Mouse (Mus musculus): ENCODE measurements around the gene Havcr1. TPM values are rescaled to one million over a fixed set of nuclear protein-coding genes. Genes with fewer than 3 reads are reported as not detected.

Havcr1 gene
- polyA plus RNA-seq, 1 experiment = not detected

DNA sequence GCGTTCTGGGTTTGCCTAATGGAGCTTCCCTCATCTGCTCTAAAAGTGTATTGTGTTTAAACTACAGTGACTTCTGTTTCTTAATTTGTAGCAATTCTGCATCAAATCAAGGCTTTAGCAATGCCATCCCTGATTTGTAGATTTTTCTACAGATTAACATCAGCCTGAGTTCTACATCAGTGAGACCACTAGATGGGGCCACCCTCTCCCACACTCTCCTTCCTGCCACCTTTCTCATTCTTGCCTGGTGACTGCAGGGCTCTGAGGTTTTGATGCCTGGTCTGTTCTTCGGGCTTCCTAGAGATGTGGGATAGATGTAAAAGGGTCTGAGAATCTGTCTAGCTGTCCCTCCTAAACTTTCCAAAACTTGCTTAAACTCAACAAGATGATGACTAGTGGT, 44.9 kb downstream of the Havcr1 start:
- H3K9ac ChIP-seq (ENCODE audit: low read depth, poor library complexity, severe bottlenecking) = no peak overlapping the region
- no peak overlapping the region for H3K27ac ChIP-seq (ENCODE audit: insufficient read depth, low read length)

DNA sequence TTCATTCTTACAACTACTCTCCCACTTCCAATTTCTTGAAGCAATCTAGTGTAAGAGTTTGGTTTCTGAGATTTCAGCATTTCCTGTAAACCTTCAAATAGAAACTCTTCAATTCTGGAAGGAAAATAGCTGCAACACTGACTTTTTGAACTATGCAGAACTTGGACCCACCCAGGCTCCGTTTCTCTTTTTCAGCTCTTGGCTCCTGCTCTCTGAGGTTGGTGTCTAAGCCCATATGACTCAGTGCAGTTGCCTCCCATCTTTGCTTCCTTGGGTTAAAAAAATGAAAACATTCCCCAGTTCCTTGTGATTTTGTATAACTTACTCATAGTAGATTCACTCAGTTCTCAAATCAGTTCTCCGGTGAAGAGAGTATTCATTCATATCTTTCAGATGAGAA, 69.6 kb downstream of the Havcr1 start:
- H3K4me1 ChIP-seq (ENCODE audit: control insufficient read depth, insufficient read depth, low read length) = no peaks in the 10 kb centered on the region
- H3K9ac ChIP-seq (ENCODE audit: low read depth, poor library complexity, severe bottlenecking) = no peak overlapping the region
- H3K36me3 ChIP-seq (ENCODE audit: control insufficient read depth, insufficient read depth, low read length, poor library complexity, severe bottlenecking) = no peaks in the 10 kb centered on the region
- H3K9me3 ChIP-seq (replicated peaks; ENCODE audit: control insufficient read depth, insufficient read depth, low read length, poor library complexity, severe bottlenecking) = no peaks in the 10 kb centered on the region; the same call in 1 of the 2 replicates
- H3K27ac ChIP-seq (ENCODE audit: insufficient read depth, low read length) = no peak overlapping the region
- H3K4me3 ChIP-seq (ENCODE audit: low read depth, low read length) = no peak overlapping the region
- H3K27me3 ChIP-seq (ENCODE audit: control insufficient read depth, insufficient read depth, low read length, poor library complexity, severe bottlenecking) = no peaks in the 10 kb centered on the region
- TF ChIP-seq CTCF (IDR thresholded peaks at IDR 0.05; ENCODE audit: low read depth, low read length) (no peak), POLR2A (IDR thresholded peaks at IDR 0.05; ENCODE audit: insufficient read depth, low read length) (no peak), EP300 (IDR thresholded peaks at IDR 0.05; ENCODE audit: insufficient read depth, low read depth, low read length) (no peak)

More for the DNA sequence above, 44.9 kb downstream of the Havcr1 start:
- Histone ChIP-seq H3K27me3 (ENCODE audit: control insufficient read depth, insufficient read depth, low read length, poor library complexity, severe bottlenecking) (no peaks in the 10 kb centered on the region), H3K36me3 (ENCODE audit: control insufficient read depth, insufficient read depth, low read length, poor library complexity, severe bottlenecking) (no peaks in the 10 kb centered on the region), H3K9me3 (replicated peaks; ENCODE audit: control insufficient read depth, insufficient read depth, low read length, poor library complexity, severe bottlenecking) (no peaks in the 10 kb centered on the region), H3K4me1 (ENCODE audit: control insufficient read depth, insufficient read depth, low read length) (no peaks in the 10 kb centered on the region), H3K4me3 (ENCODE audit: low read depth, low read length) (no peak overlapping the region)
- TF ChIP-seq EP300 (IDR thresholded peaks at IDR 0.05; ENCODE audit: insufficient read depth, low read depth, low read length) (no peak), CTCF (IDR thresholded peaks at IDR 0.05; ENCODE audit: low read depth, low read length) (peak; percentile 19)

GRCm38 (mm10) chr11:46810511-46810910, 75.6 kb downstream of the Havcr1 start, which contains the start of gene Timd4:
Timd4 (plus strand) TSS chr11:46810800.
- Histone ChIP-seq H3K36me3 (ENCODE audit: control insufficient read depth, insufficient read depth, low read length, poor library complexity, severe bottlenecking) (no peaks in the 10 kb centered on the region), H3K9me3 (replicated peaks; ENCODE audit: control insufficient read depth, insufficient read depth, low read length, poor library complexity, severe bottlenecking) (no peaks in the 10 kb centered on the region), H3K9ac (ENCODE audit: low read depth, poor library complexity, severe bottlenecking) (no peak within 1 kb of the TSS), H3K4me1 (ENCODE audit: control insufficient read depth, insufficient read depth, low read length) (no peaks in the 10 kb centered on the region), H3K27ac (ENCODE audit: insufficient read depth, low read length) (no peak within 1 kb of the TSS), H3K4me3 (ENCODE audit: low read depth, low read length) (no peak within 1 kb of the TSS), H3K27me3 (ENCODE audit: control insufficient read depth, insufficient read depth, low read length, poor library complexity, severe bottlenecking) (no peaks in the 10 kb centered on the region)
- TF ChIP-seq POLR2A (IDR thresholded peaks at IDR 0.05; ENCODE audit: insufficient read depth, low read length) (no peak), EP300 (IDR thresholded peaks at IDR 0.05; ENCODE audit: insufficient read depth, low read depth, low read length) (no peak), CTCF (IDR thresholded peaks at IDR 0.05; ENCODE audit: low read depth, low read length) (no peak)

GRCm38 (mm10) chr11:46817692-46818091, 82.8 kb downstream of the Havcr1 start:
- no peak overlapping the region for H3K4me3 ChIP-seq (ENCODE audit: low read depth, low read length)
- H3K4me1 ChIP-seq (ENCODE audit: control insufficient read depth, insufficient read depth, low read length) = no peaks in the 10 kb centered on the region
- no peaks in the 10 kb centered on the region for H3K9me3 ChIP-seq (replicated peaks; ENCODE audit: control insufficient read depth, insufficient read depth, low read length, poor library complexity, severe bottlenecking)
- H3K27ac ChIP-seq (ENCODE audit: insufficient read depth, low read length) = no peak overlapping the region
- no peak overlapping the region for H3K9ac ChIP-seq (ENCODE audit: low read depth, poor library complexity, severe bottlenecking)
- H3K27me3 ChIP-seq (ENCODE audit: control insufficient read depth, insufficient read depth, low read length, poor library complexity, severe bottlenecking) = no peaks in the 10 kb centered on the region
- no peaks in the 10 kb centered on the region for H3K36me3 ChIP-seq (ENCODE audit: control insufficient read depth, insufficient read depth, low read length, poor library complexity, severe bottlenecking)
- no peak for TF ChIP-seq POLR2A (IDR thresholded peaks at IDR 0.05; ENCODE audit: insufficient read depth, low read length)
- TF ChIP-seq EP300 (IDR thresholded peaks at IDR 0.05; ENCODE audit: insufficient read depth, low read depth, low read length) = no peak
- TF ChIP-seq CTCF (IDR thresholded peaks at IDR 0.05; ENCODE audit: low read depth, low read length) = no peak

- Histone ChIP-seq H3K36me3 (ENCODE audit: control insufficient read depth, insufficient read depth, low read length, poor library complexity, severe bottlenecking) (no peaks in the 10 kb centered on the region), H3K27me3 (ENCODE audit: control insufficient read depth, insufficient read depth, low read length, poor library complexity, severe bottlenecking) (no peaks in the 10 kb centered on the region), H3K9me3 (replicated peaks; ENCODE audit: control insufficient read depth, insufficient read depth, low read length, poor library complexity, severe bottlenecking) (no peaks in the 10 kb centered on the region), H3K4me3 (ENCODE audit: low read depth, low read length) (no peak overlapping the region), H3K9ac (ENCODE audit: low read depth, poor library complexity, severe bottlenecking) (no peak overlapping the region), H3K27ac (ENCODE audit: insufficient read depth, low read length) (no peak overlapping the region), H3K4me1 (ENCODE audit: control insufficient read depth, insufficient read depth, low read length) (no peaks in the 10 kb centered on the region)
- TF ChIP-seq CTCF (IDR thresholded peaks at IDR 0.05; ENCODE audit: low read depth, low read length) = no peak
- no peak for TF ChIP-seq EP300 (IDR thresholded peaks at IDR 0.05; ENCODE audit: insufficient read depth, low read depth, low read length)
- TF ChIP-seq POLR2A (IDR thresholded peaks at IDR 0.05; ENCODE audit: insufficient read depth, low read length) = no peak
These were observed 85.0 kb downstream of the Havcr1 start for GRCm38 (mm10) chr11:46819930-46820329.

Other genes starting within 250 kb of the Havcr1 start
- not detected in 2 replicates for gene Gm12169, start 210.9 kb upstream of the Havcr1 start, polyA plus RNA-seq (2011; ENCODE audit: insufficient read depth, insufficient read length, low read depth, missing spikeins)
- gene BC053393, start 163.5 kb upstream of the Havcr1 start, polyA plus RNA-seq (2011; ENCODE audit: insufficient read depth, insufficient read length, low read depth, missing spikeins) = not detected in 2 replicates
- gene Dppa1, start 105.8 kb upstream of the Havcr1 start, polyA plus RNA-seq (2011; ENCODE audit: insufficient read depth, insufficient read length, low read depth, missing spikeins) = not detected in 2 replicates
- gene Timd2, start 28.0 kb upstream of the Havcr1 start, polyA plus RNA-seq (2011; ENCODE audit: insufficient read depth, insufficient read length, low read depth, missing spikeins) = not detected in 2 replicates
- not detected in 2 replicates for gene Timd4, start 75.7 kb downstream of the Havcr1 start, polyA plus RNA-seq (2011; ENCODE audit: insufficient read depth, insufficient read length, low read depth, missing spikeins)

Measured in ES-Bruce4 (cell line).